Mouse (Mus musculus): ENCODE measurements around the gene Zkscan2. TPM values are rescaled to one million over a fixed set of nuclear protein-coding genes. Genes with fewer than 3 reads are reported as not detected.

Zkscan2 gene
- polyA plus RNA-seq (2017; shearing (Covaris generic)), result not detected

GRCm38 (mm10) chr7:123500239-123501219 lies at the start of gene Zkscan2:
TSS of gene Zkscan2 (minus strand) at chr7:123500449.

GRCm38 (mm10) chr7:123462070-123462501 lies 38.2 kb downstream of the Zkscan2 start, which contains the start of gene Aqp8:
TSS of gene Aqp8 (plus strand) at chr7:123462291.

Other genes with a start within 250 kb of the Zkscan2 start
- gene Lcmt1, start 130.7 kb downstream of the Zkscan2 start, polyA plus RNA-seq (2017; shearing (Covaris generic)), result 33.4 TPM
- 47.5 TPM for gene Arhgap17, start 130.5 kb downstream of the Zkscan2 start, polyA plus RNA-seq (2017; shearing (Covaris generic))
- gene Aqp8, start 38.2 kb downstream of the Zkscan2 start, polyA plus RNA-seq (2017; shearing (Covaris generic)), result not detected

Measured in CD4-positive, CD25-positive, alpha-beta regulatory T cell, adult 9 weeks (primary cell).